Mouse (Mus musculus): ENCODE data around the gene Ddx46. TPM values are rescaled to one million over a fixed set of nuclear protein-coding genes. Genes with fewer than 3 reads are reported as not detected.
"Not testable (repeated sequence)": the region's sequence is repeated elsewhere in the genome, so short reads cannot be mapped to it uniquely, and the experiment has no call there.

Gene Ddx46
- total RNA-seq (2021): 10 to 100 TPM; 40.3 to 45.4 TPM
- long read RNA-seq, experiment 1, full-length matches to known transcripts: 16 of 30 reads
- long read RNA-seq, experiment 1, partial matches to known transcripts: 6 of 30 reads
- long read RNA-seq, experiment 1, other reads (novel, unspliced or antisense): 8 of 30 reads
- long read RNA-seq, experiment 2, full-length matches to known transcripts: 7 of 20 reads
- long read RNA-seq, experiment 2, partial matches to known transcripts: 4 of 20 reads
- long read RNA-seq, experiment 2, other reads (novel, unspliced or antisense): 9 of 20 reads

DNA sequence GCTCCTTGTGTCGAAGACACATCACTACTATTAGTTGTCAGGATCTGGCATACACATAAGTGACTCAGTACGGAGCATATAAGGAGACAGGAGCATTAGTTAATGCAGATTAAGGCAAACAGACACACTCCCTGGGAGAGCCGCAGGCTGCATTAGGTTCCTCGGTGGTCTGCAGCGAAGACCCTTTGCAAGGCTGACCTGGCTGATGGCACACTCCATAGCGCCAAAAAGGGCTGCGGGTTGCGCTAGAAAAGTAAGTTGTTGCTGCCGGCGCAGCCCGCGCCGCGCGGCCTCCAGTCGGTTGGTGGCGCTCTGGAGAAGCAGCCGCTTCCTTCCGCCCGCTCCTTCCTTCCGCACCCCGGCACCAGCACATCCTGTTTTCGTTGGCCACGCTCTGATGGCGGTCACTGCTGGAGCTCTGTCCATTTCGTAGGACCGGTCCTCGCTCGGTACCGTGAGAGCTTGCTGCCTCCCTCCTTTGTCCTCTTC is at the start of gene Ddx46:
TSS of gene Ddx46 (plus strand) at position 389 of the 489 bp plus-strand sequence.
- DNase-seq (ENCODE audit: low spot score in 2 of 2): peak; percentile 89 to 91

DNA sequence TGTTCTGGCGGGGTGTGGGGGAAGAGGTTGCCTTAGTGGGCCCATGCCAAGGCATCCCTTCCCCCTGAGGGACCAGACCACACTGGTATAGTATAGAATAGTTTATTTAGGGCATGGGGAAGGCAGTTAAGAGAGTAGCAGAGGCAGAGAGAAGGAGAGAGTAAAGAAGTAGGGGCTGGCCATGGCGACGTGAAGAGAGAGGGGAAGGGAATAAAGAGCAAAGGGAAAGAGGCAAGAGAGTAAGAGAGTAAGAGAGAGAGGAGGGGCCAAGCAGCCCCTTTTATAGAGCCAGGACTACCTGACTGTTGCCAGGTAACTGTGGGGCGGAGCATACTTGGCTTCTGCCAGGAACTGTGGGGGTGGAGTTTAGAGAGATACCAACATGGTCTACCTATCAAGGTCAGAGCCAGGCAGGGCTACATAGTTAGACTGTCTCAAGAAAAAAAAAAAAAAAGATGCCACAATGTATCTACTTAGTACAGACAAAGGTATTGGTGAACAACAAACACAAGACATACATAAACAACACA is 42.8 kb upstream of the Ddx46 start:
- no peak for DNase-seq (ENCODE audit: low spot score in 2 of 2)

- peak; percentile 97 to 98 for DNase-seq (ENCODE audit: low spot score in 2 of 2)
Measured at GRCm38 (mm10) chr13:55592512-55593253, 42.1 kb upstream of the Ddx46 start.

GRCm38 (mm10) chr13:55593254-55593747 is 41.5 kb upstream of the Ddx46 start:
- no peak for DNase-seq (ENCODE audit: low spot score in 2 of 2)

- peak; percentile 71 to 87 for DNase-seq (ENCODE audit: low spot score in 2 of 2)
Measured at GRCm38 (mm10) chr13:55595375-55595774, 39.5 kb upstream of the Ddx46 start.

DNA sequence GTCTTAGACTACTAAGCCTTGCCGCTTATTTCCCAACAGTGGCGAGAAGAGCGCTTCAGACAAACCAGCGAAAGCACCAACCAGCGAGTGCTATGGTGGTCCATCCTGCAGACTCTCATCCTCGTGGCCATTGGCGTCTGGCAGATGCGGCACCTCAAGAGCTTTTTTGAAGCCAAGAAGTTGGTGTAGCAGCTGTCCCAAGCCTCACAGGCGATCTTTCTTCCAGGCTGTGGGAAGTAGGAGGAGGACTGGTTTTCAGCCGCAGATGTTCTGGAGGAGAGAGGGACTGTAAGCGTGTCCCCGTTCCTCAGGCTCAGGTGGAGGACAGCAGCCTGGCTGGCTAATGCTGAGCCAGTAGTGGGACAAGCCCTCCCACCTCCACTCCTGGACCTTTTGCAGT is 38.0 kb upstream of the Ddx46 start:
- DNase-seq (ENCODE audit: low spot score in 2 of 2): peak in 1 of 2 experiments; percentile 49

DNA sequence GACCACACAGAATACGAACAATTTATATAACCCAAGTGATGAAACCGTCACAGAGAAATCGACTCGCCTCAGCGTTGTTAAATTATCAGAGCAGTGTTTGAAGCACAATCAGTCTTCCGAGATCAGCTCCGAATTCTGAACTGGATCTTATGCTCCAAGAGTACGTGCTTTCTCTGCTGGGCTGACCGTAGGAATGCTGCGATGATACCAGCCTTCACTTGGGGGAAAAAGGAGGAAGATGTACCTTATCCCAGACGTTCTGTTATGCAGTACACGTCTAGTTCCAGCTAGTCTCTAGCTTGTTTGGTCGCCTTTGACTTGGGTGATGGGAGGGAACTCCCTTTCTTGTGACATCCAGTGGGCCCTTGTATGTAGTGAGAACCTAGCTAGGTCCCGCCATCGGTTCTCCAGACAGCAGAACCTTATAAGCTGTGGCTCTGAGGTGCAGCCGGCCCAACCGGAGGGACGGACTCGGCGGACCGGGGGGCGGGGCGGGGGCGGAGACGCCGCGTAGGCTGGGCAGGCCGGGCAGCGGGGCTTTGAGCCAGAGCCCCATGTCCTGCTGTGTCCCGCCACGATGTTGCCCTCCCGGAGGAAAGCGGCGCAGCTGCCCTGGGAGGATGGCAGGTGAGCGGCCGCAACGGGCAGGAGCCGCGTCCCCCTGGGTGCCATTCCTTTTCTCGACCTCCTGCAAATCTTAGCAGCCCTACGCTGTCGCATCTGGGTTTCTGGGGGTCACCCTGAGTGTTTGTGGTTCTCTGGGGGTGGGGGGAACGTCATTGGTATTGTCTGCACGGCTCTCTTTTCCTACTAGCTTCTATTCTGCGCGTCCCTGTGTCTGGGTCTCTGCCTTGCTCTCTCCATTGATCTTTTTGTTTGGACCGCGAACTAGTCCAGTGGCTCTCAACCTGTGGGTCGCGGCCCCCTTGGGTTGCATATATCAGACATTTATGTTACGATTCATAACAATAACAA is 35.0 kb upstream of the Ddx46 start, which contains the start of gene B4galt7:
TSS of gene B4galt7 (plus strand) at position 331 of the 975 bp plus-strand sequence.
- DNase-seq (ENCODE audit: low spot score in 2 of 2): peak; percentile 82 to 87

DNA sequence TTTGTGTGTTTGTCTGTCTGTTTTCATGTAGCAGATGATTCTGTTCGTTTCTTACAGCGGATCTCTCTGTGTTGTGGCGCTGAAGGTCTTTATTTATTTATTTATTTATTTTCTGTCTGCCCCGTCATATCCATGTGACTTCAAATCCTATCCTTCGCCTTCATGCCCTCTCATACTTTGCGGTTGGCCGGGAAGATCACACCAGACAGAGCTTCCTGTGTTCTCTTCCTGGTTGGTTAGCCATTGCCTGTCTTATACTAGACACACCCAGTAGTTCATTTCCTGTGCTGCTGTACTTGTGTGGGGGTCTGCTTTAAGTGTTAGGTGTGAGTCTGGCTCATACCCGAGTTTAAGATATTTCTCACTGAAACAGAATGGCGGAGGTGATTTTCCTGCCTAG is 34.2 kb upstream of the Ddx46 start:
- DNase-seq (ENCODE audit: low spot score in 2 of 2): no peak

DNA sequence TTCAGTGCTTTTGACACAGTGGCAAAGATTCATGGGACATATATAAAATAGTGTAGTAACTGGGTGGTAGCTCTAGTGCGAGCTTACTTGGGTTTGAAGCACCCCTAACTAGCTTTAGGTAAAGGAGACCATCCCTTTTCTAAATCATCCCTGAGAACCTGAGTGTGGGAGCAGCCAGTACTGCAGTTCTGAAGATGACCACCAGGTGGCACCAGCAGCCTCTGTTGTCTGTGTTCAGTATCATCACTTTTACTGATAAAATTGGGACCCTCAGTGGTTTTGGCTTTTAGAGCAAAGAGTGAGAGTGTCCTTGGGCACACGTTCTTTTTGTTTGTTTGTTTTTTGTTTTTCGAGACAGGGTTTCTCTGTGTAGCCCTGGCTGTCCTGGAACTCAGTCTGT is 33.2 kb upstream of the Ddx46 start:
- DNase-seq (ENCODE audit: low spot score in 2 of 2): peak; percentile 79 to 89

DNA sequence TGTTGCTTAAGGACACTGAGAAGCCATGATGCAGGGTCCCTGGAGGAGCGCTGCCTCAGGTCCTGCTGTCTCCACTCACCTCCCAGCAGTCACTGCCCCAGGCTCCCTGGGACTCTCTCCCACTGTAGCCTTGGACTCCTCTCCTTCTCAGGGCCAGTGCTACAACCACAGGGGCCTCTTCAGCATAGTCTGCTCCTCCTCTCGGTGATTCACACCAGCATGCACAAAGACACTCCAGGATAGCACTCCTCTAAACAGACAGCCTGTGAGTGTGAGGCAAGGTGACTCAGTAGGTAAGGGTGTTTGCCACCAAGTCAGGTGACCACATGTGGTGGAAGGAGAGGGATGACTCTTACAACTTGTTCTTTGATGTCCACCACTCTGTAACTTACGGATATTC is 30.2 kb upstream of the Ddx46 start:
- DNase-seq (ENCODE audit: low spot score in 2 of 2): no peak

GRCm38 (mm10) chr13:55606899-55607623 is 27.8 kb upstream of the Ddx46 start:
- peak in 1 of 2 experiments; percentile 48 for DNase-seq (ENCODE audit: low spot score in 2 of 2)

GRCm38 (mm10) chr13:55607624-55608006 is 27.2 kb upstream of the Ddx46 start:
- DNase-seq (ENCODE audit: low spot score in 2 of 2): no peak

GRCm38 (mm10) chr13:55611996-55612395 is 22.8 kb upstream of the Ddx46 start:
- no peak for DNase-seq (ENCODE audit: low spot score in 2 of 2)

- DNase-seq (ENCODE audit: low spot score in 2 of 2): no peak
Measured at GRCm38 (mm10) chr13:55613471-55613870, 21.4 kb upstream of the Ddx46 start.

GRCm38 (mm10) chr13:55619328-55619727 is 15.5 kb upstream of the Ddx46 start:
- no peak for DNase-seq (ENCODE audit: low spot score in 2 of 2)

DNA sequence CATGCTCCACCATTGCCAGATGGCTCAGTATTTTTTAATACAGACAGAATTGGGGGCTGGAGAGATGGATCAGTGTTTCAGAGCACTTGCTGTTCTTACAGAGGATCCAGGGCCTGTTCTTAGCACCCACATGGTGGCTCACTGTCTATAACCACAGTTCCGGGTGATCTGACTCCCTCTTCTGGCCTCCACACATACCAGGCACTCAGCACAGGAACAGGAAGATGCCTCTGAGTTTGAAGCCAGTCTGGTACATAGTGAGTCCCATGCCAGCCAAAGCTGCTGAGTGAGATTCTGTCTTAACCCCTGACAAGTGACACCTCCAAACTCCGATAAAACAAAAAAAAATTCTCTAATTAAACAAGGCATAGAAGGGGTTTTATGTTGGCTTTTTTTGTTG is 14.6 kb upstream of the Ddx46 start:
- no peak for DNase-seq (ENCODE audit: low spot score in 2 of 2)

GRCm38 (mm10) chr13:55622156-55622648 is 12.6 kb upstream of the Ddx46 start:
- not testable (repeated sequence) for DNase-seq (ENCODE audit: low spot score in 2 of 2)

- peak; percentile 78 to 86 for DNase-seq (ENCODE audit: low spot score in 2 of 2)
Measured at GRCm38 (mm10) chr13:55622649-55623541, 11.9 kb upstream of the Ddx46 start, which contains the start of gene Caml. Gene Caml, plus strand, starts transcription at chr13:55623005.

- DNase-seq (ENCODE audit: low spot score in 2 of 2): no peak
Measured at GRCm38 (mm10) chr13:55635146-55635571, 332 bp downstream of the Ddx46 start.

Measured in left cerebral cortex, adult 18-20 months (tissue).